Mouse (Mus musculus): ENCODE measurements at regions not wholly inside any gene's neighbourhood (a gene's known extent, or its start where the extent isn't known, plus 50 kb on each side); places are given as distances from the start of the nearest gene placed in this dataset.

DNA sequence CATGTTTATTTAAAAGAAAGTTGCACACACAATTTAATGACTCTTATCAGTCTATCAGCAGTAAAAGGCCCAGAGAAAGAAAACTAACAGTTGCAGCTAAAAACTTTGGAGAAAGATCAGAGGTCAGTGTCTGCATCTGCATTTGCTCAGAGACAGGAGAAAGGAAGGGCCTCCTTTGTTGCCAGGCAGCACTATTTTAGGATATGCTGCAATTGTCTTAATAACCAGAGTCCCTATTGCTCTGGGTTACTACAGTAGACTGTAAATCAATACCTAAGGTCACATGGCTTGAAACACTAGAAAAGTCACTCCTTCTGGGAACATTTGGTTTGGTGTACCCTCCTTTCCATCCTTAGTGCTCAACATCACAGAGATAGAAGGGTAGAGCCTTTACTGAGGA, 175.7 kb downstream of the Hdgfl1 start:
- DNase-seq: no peak

DNA sequence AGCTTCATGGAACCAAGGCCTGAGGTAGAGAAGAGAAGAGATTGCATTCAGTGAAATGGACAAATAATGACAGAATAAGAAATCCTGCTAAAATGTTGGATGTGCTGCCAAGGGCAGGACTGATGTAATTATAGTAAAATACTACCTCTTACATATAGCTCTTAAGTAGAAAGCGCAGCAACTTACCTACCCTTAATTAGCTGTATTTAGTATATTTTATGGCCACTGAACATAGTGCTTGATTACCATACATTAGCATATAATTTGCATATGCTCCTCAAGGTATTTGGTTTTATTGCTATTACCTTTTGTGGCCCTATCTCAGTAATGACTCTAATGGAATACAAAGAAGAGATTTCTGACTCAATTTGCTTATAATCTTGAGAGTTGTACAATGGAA, 176.2 kb downstream of the Hdgfl1 start:
- no peak for DNase-seq

DNA sequence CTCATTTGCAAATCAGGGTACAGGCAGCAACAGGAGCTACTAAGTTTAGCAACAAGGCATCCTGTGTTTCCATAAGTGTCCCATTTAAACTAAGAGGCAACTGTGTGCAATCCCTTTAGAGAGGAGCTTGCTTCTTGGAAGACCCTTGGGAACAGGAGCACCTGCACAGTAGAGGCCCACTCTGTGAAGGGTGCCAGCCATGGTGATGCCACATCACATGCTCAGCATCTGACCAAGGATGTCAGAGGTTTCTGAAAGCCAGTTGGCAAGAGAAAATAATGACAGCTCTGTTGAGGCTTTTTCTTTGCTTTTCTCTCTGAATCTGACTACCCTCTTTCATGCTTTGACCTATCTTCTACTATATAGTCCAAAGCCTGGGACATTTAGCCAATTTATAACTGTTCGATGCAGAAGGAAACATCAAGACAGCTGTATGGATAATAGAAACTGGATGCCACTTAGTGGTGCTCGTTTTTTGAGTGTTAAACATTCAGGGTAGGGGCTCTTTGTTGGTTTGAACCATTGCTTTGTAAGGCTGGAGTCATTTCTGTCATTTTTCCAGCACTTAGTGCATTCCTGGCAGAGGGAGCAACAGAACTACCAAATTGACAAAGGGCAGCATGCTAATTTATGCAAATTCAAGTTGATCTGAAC, 193.9 kb downstream of the Hdgfl1 start:
- DNase-seq: no peak

DNA sequence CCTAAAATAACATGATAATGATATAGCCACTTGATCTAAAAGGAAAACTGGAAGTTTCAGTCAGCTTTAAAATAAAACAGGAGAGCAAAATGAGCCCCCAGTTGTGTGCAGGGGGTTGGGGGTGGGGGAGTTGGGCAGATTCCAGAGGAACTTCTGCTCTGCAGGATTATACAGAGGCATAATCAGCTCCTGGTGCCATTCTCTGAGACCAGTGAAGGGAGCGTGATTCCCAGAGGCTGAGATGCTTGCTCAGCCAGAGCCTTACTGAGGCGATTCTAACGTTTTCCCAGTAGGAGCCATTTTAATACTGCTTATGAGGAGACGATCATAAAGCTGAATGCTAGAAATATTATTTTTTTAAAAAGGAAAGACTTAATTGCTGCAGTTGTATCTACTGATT, 200.5 kb downstream of the Hdgfl1 start:
- DNase-seq: no peak

DNA sequence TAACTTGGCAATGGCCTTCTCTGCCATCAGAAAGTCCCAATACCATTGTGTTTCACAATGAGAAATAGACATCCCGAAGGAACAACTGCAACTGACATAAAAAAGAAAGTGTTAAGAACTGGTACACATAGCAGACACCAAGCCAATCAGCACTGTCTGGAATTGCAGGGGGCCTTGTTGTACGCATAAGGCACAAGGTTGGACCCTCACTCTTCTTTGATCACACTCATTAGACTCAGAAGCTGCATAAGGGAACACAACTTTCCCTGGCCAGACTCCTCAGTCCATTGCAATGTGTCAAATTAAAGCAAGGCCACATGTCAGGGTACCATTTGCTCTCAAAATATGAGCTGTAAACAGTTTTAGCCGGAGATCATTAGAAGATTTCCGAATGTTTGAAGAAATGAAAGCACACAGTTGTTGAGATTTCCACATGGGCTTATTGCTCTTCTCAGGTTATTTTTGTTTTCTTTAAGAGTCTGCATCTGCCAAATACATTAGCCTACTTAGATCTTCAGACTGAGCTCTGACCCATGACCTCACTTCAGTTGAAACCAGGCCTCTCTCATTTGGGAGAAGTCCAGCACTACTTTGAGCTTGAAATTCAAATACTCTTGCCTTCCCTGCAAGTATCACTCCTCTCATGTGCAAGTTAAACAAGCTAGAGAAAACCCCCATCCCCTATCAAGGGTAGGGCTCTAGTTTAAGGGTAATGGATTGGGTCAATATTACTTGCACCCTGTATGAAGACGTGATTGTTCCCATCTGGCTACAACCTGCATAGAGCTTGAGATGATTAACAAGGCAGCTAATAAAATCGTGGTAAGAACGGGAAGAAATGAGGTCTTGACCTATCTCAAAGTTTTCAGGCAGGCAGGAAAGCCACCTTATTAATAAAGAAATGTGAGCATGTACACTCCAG, 204.8 kb downstream of the Hdgfl1 start:
- DNase-seq: no peak

DNA sequence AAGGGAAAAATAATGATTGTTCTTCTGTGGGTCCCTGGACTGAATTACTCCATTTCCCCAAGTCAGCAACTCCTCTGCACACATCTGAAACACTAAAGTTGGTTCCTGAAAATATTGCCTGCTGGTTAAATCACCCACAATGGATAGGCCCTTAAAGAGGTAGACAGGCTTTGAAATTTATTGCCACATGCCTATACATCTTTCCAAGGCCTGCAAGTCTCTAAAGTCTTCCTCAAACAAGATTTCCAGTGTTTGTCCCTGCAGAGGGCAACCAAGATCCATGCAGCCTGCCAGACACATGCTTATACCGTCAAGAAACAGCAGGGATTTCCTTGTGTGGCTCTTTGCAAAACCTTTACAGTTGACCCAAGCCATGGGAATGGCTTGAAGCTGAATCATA, 211.6 kb downstream of the Hdgfl1 start:
- no peak for DNase-seq

DNA sequence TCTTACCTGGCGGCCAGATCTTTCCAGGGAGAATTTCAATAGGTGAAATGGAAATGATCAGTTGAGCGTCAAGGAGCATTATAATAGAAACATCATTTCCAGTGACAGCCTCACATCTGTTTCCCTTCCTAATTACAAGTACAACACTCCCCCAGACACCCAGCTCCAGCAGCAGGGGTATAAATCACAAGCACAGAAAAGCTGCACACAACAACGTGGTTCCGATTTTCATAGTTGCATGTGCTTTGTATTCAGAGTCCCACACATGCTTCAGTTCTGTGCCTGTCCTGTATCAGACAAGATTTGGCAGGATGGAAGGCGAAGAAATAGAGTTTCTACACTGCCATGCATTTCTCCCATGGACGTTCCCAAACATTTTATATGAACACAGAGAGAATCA, 215.7 kb downstream of the Hdgfl1 start:
- DNase-seq: no peak

DNA sequence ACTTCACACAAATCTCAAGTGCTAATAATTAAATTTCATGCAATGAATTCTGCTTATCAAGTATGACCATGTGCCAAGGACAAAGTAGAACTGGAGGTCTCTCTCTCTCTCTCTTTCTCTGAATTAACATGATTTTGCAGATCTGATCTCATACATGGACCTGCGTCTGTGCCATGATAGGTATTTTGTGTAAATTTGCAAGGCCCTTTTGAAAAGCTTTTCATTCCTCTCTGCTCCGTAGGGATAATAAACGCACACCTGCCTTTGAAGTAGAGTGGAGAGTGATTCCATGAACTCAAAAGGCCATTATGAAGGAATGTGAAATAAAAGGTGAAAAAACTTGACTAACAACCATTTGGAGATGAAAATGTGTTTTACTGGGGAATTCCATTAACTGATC, 217.8 kb downstream of the Hdgfl1 start:
- no peak for DNase-seq

DNA sequence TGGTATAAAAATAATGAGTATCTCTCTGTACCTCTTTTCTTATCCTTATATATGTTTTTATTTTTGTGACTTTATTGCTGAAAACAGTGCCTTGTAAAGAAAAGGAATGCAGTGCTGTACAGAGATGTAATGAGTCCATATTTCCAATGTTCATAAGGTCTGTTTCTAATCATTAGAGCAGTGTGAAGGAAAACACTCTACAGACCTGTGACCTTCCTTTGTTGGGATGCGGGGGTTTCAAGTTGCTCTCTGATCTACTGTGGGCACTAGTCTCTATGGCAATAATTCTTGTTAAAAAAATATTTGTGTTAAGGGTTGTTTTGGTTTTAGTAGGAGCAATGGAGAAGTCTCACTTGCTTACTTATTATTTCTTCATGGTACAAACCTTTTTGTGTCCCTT, 231.0 kb downstream of the Hdgfl1 start:
- no peak for DNase-seq

DNA sequence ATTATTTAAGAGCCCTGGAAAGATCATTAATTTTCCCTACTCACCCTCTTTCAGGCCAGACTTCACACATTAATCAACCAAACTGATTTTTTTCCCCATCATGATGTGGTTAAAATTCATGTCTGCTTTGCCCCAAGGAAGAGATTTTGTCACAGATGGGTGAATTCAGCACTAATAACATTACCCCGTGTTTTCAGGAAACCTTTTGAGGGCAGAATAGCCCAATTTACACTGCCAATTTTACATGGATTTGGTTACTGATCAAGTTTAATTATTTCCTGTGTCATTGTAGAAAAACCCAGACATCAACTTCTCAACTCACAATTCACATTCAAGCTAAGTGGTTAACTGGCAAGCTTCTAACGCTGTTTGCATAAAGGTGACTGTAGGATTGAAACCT, 233.4 kb downstream of the Hdgfl1 start:
- no peak for DNase-seq

DNA sequence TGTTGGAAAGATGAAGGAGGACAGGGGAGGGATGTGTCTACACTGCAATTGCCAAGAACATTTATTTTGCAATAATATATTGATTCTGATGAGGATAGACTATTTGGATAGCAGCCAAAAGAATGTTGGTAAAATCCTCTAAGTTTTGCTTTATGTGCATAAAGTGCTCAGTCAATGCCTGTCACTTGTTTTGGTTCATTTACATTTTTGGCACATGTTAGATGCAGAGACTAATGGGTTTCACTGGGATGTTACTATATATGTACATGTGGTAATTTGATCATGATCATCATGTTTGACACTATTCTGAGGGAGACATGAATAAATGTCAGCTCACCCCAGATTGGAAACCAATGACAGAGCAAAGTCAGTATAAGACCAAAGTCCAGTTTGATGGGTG, 237.2 kb downstream of the Hdgfl1 start:
- no peak for DNase-seq

DNA sequence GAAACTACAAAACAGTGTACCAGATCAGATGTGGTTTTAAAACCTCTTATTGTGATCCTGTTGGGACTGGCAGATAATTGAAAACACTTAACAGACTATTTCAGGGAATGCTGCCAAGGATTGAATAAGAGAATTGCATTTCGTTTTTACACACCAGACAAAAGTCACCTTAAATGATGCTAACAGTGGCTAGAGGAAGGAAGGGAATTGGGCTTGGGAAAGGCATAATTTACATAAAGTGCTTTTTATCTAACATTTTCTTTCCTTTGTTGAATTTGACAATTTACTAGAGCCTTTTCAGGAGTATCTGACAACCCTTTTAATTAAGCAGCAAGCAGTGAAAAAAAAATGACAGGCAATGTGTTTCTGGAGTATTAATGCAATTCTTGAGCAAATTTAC, 250.9 kb downstream of the Hdgfl1 start:
- DNase-seq: no peak

DNA sequence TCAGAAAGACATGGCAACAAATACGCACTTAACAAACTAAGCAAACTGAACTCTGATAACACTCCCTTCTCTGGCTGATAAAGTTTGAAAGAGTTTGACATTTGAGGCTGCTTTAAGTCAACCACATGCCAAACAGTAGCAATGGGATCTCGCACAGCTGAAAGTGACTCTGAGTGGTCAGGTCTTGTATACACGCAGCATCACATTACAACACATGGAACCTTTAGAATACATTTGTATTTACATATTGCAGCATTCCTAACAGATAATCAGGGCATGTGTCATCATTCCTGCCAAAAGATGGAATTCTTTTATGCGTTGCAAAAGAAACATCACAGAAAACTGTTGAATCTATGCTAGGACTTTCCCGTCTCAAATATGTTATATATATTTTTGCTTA, 251.5 kb downstream of the Hdgfl1 start:
- no peak for DNase-seq

DNA sequence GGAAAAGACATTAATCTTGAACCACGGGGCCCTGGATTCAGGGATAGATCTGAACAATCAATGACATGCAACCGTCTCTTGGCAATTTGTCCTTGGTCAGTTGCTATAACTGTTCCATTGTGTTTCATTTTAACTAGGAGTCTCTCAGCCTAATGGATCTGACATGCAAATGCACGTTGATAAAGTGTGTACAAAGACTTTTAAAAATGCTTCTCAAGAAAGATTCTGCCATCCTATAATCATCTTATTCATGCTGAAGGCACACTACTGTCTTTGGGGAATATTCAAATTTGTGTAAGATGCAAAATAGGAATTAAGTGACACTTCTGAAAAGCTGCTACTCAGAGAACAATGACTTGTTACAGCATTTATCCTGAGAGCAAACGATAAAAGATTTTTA, 252.3 kb downstream of the Hdgfl1 start:
- DNase-seq: no peak

DNA sequence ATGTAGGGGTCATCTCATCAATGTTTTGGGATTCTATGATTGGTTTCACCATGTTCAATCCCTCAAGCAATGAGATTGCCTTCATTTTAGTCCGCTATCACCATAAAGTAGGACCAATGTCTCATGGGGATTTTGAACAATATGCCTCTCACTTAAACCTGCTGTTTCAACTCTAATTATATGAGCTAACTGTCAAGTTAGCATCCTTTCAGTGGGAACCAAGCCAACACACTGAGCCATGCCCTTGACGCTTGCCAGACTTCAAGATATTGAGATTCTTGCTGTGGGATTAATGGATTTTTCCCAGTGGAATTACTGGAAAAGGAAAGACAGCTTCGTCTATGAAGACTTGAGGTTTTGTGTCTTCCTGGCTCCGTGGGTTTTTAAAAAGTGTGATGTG, 259.5 kb downstream of the Hdgfl1 start:
- no peak for DNase-seq

DNA sequence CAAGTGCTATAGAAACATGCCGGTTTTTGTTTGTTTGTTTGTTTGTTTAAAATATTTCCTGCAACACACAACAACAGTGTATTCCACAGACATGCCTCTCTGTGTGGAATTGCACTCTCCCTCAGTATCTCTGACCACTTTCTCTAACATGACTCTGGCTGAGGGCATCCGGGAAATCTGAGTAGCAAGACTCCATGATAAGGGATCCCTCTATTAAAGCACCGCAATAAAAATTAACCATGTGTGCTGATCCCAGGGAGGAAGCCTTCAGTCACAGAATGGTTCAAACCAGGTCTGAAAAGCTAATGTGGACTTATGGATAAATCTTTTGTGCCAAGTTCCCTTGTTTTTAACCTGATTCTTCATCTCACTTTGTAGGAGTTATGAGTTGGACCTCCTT, 260.1 kb downstream of the Hdgfl1 start:
- no peak for DNase-seq

DNA sequence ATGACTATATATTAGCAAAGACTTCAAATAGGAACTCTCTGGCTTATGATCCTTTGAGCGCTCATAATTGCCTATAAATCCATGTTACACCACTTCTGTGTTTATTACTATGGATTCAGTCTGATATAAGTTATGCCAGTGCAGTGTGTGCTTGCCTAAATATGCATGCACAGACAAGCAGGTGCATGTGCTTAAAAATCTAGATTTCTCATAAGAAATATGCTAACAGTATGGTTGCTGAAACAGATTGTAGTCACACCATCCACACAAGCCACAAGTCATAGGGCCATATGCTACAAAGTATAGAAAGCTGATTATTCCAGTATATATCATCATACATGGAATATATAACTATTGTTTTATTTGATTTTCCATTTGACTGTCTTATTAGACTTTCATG, 266.2 kb downstream of the Hdgfl1 start:
- DNase-seq: no peak

DNA sequence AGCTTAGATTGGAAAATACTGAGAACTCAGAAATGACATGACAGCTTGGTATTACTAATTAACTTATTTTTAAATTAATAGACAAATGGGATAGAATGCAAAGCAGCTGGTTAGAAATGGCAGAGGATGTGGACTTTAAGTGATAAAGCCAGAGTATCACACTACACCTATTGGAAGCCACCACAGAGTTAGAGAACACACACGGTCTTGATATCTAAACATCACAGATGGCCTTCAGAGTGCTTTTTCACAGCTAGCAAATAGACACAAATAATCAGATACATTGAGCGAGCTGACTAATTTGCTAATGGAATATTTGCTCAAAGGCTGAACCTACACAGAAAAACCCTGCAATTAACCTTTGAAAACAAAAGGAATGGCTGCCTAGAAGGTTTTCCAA, 272.9 kb downstream of the Hdgfl1 start:
- DNase-seq: no peak

DNA sequence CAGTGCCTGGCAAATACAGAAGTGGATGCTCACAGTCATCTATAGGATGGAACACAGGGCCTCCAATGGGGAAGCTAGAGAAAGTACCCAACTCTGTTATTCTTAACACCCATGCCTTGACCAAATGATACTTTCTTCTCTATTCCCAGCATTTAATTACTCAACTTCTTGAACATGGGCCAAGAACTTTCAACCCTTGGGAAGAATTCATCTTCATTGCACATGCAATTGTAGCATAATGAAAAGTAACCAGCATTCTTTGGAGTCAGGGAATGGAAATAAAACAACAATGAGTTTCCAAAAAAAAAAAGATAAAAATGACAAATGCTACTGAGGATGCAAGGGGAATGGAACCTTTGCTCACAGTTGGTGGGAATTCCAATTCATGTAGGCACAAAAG, 274.1 kb downstream of the Hdgfl1 start:
- no peak for DNase-seq

DNA sequence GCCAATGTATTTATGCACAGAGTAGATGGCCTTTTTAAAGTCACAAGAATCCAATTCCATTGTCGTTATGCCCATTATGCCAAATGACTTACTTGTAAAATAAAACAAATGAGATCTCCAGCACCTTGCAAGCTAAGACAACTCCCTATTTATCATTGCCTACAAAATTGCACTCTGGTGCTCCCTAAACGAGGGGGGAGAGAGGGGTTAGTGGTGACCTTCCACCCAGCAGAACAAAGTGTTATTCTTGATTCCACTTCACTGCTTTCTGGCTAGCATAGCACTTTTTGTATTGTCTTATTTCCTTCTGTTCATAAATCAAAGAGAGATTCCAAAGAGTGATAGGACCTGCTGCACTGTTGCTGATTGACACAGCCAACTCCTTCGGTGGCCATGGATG, 300.6 kb downstream of the Hdgfl1 start:
- DNase-seq: no peak

DNA sequence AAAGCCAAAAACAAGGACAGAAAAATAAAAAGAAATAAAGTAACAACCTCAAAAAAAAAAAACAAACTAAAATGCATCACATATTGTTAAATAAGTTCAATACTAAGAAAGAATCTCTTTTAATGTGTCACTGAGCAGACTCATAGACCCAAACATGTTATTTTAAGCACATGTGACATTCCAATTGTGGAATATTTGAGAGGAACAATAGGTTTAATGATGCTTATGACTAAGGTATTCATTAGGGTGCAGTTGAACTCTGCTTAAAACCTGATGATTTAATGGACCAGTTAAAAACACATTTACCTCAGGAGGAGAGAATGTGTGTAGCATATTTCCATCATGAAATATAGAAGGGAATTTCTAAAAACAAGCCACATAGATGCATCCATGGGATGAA, 302.4 kb downstream of the Hdgfl1 start:
- DNase-seq: no peak

DNA sequence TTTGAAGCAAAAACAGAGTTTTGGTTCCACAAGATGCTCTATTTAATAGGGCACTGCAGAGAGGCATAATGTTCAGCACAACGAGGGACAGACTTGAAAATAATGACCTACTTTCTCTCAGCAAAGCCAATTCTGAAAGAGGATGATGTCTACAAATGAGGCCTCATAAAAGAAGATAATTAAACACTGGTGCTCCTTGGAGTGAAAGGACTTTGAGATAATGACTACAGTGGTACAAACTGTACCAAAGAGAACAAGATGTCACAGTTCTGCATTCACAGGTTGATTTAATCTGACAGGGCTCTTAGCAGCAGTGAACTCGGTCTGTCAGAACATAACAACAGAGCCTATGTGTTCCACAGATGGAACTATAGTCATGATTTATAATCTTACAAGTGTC, 305.4 kb downstream of the Hdgfl1 start:
- DNase-seq: no peak

DNA sequence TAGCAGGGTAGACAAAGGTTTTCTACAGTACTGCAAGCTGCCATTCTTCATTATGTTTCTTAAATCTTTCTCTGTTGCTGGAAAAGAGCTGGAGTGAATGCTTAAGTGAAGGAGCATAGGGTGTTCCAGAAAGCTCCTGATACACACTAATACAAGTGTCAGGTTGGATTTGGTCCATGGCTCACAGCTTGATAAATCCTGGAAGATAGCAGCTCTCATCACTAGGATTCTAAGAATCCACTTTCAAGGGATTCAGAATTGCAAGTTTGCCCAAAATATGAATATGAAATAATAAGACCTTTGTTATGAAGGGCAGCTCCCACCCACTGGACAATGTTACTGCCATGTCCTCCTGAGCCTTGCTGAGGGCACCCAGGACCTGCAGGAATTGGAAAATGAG, 305.9 kb downstream of the Hdgfl1 start:
- DNase-seq: no peak

DNA sequence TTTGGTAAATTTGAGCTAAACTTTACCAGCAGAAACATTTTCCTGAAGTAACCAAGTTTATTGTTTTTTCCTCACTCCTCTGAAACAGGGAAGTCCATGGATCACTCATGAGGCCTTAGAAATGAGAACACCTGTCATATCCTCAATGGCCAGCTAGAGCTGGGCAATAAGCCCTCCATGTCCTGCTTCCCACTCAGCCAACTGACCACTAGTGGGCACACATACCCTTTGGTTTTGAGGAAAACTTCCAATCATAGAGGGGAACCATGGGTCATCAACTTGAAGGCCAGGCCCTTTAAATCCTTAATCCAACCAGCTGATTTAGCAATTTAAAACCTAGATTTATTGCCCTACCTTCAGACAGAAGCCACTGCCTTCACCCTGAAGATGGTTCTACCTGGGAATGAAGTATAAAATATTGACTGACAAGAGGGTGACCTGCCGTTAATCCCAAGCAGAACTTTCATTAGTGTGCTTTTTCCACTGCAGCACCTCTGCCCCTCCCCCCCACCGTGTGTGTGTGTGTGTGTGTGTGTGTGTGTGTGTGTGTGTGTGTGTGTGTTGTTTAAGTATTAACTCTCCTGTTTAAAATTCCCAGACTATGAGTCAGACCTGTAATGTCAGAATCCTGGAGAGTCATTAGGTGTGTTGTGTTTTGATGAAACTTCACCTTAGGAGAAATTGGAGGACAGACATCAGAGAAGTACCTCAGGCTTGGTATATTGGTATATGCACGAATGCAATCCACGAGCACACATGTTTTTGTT, 312.3 kb downstream of the Hdgfl1 start:
- no peak for DNase-seq

All from heart, postnatal 4 days (tissue).